8 mouse cellular contexts compared by ENCODE assay signal in genomic region chr2:152415287-152415686, GRCm38 (mm10). TPM values are rescaled to one million over a fixed set of nuclear protein-coding genes. Genes with fewer than 3 reads are reported as not detected.
DNase-seq lines count a peak whose midpoint lies in the region; ATAC-seq and TF ChIP-seq lines count a peak whose summit lies in the region.

TSS of gene 6820408C15Rik (plus strand) at chr2:152415587.

- WGBS in cerebellum, adult 2 months: 22% methylated on average over 4 of the region's 4 CpGs
- 17% methylated on average over 4 of the region's 4 CpGs for WGBS in limb, embryonic 13.5 days
- WGBS in stomach, embryonic 15.5 days: 24% methylated on average over 4 of the region's 4 CpGs

- ATAC-seq in megakaryocyte, adult 5-6 weeks (ENCODE audit: poor library complexity, severe bottlenecking): no peak
- no peak for ATAC-seq in limb, embryonic 13.5 days (ENCODE audit: low FRiP score, low read depth)
- no peak for ATAC-seq in stomach, embryonic 15.5 days (ENCODE audit: insufficient read depth, low FRiP score, low read depth)

- TF ChIP-seq CTCF in cerebellum, adult 2 months (IDR thresholded peaks at IDR 0.05; ENCODE audit: borderline replicate concordance, insufficient read depth, low read depth, low read length): no peak

- peak within 1 kb of the TSS; percentile 98 for H3K9ac ChIP-seq in limb, embryonic 13.5 days
- H3K9ac ChIP-seq in stomach, embryonic 15.5 days: peak within 1 kb of the TSS; percentile 83

- H3K4me1 ChIP-seq in cerebellum, adult 2 months (ENCODE audit: control insufficient read depth, insufficient read depth, low read length): peaks cover 18% of the 10 kb centered on the region
- H3K4me1 ChIP-seq in megakaryocyte, embryonic 14.5 days: peaks cover 34% of the 10 kb centered on the region
- peaks cover 36% of the 10 kb centered on the region for H3K4me1 ChIP-seq in limb, embryonic 13.5 days
- peaks cover 17% of the 10 kb centered on the region for H3K4me1 ChIP-seq in stomach, embryonic 15.5 days

- H3K4me3 ChIP-seq in cerebellum, adult 2 months (replicated peaks; ENCODE audit: insufficient read depth, low read depth, low read length): peak within 1 kb of the TSS; percentile 61
- peak within 1 kb of the TSS; percentile 94 for H3K4me3 ChIP-seq in megakaryocyte, embryonic 14.5 days (replicated peaks)
- H3K4me3 ChIP-seq in limb, embryonic 13.5 days: peak within 1 kb of the TSS; percentile 89
- peak within 1 kb of the TSS; percentile 72 for H3K4me3 ChIP-seq in stomach, embryonic 15.5 days (replicated peaks)

- peak within 1 kb of the TSS; percentile 96 for H3K27ac ChIP-seq in cerebellum, adult 2 months (ENCODE audit: insufficient read depth, low read length)
- H3K27ac ChIP-seq in limb, embryonic 13.5 days: peak within 1 kb of the TSS; percentile 96
- H3K27ac ChIP-seq in stomach, embryonic 15.5 days: peak within 1 kb of the TSS; percentile 96

- H3K9me3 ChIP-seq in megakaryocyte, embryonic 14.5 days: peaks cover 66% of the 10 kb centered on the region
- H3K9me3 ChIP-seq in limb, embryonic 13.5 days: peaks cover 12% of the 10 kb centered on the region
- H3K9me3 ChIP-seq in stomach, embryonic 15.5 days: no peaks in the 10 kb centered on the region

- peaks cover 26% of the 10 kb centered on the region for H3K36me3 ChIP-seq in megakaryocyte, embryonic 14.5 days (replicated peaks; ENCODE audit: low read length)
- H3K36me3 ChIP-seq in limb, embryonic 13.5 days: peaks cover 4% of the 10 kb centered on the region; the same call in 1 of the 2 replicates
- H3K36me3 ChIP-seq in stomach, embryonic 15.5 days: no peaks in the 10 kb centered on the region

- no peak for TF ChIP-seq POLR2A in cerebellum, adult 2 months (IDR thresholded peaks at IDR 0.05; ENCODE audit: borderline replicate concordance, insufficient read depth, low read length)

- no peak for DNase-seq in cerebellum, adult 2 months
- no peak for DNase-seq in cerebellum, postnatal 14 days
- no peak for DNase-seq in adrenal gland, adult 18-20 months (ENCODE audit: low spot score in 2 of 2)
- no peak for DNase-seq in gastrocnemius, adult 18-20 months (ENCODE audit: low spot score)

- H3K4me2 ChIP-seq in limb, embryonic 13.5 days (replicated peaks): peak within 1 kb of the TSS; percentile 93
- H3K4me2 ChIP-seq in stomach, embryonic 15.5 days: peak within 1 kb of the TSS; percentile 74

- H3K27me3 ChIP-seq in cerebellum, adult 2 months (ENCODE audit: control insufficient read depth, insufficient read depth, low read length): no peaks in the 10 kb centered on the region; the same call in 1 of the 2 replicates
- peaks cover 23% of the 10 kb centered on the region for H3K27me3 ChIP-seq in megakaryocyte, embryonic 14.5 days (replicated peaks)
- H3K27me3 ChIP-seq in limb, embryonic 13.5 days: no peaks in the 10 kb centered on the region
- no peaks in the 10 kb centered on the region for H3K27me3 ChIP-seq in stomach, embryonic 15.5 days (replicated peaks)

RNA-seq across cellular contexts. Expression of gene 6820408C15Rik, which starts in this region (rescaled TPM):
- 2.6 and 3.9 TPM in 2 replicates for polyA plus RNA-seq in cerebellum, adult 2 months (2012; rRNA removed)
- polyA plus RNA-seq in megakaryocyte, embryonic 14.5 days (2012; ENCODE audit: insufficient read depth, low replicate concordance): not detected in 2 replicates
- total RNA-seq in megakaryocyte, adult 5-6 weeks (2015): not detected in 2 replicates
- not detected in 2 replicates for total RNA-seq in megakaryocyte, adult 5-6 weeks (2017)
- polyA plus RNA-seq in limb, embryonic 13.5 days (2015; fragmentation: Nextera tagmentation; extraction: Ambion mirVana): 0.18 and 0.19 TPM in 2 replicates
- polyA plus RNA-seq in stomach, embryonic 15.5 days (2015; fragmentation: Nextera tagmentation; extraction: Ambion mirVana): 0.52 and 0.85 TPM in 2 replicates
- under 1 TPM; 0.36 to 0.74 TPM for total RNA-seq in adrenal gland, adult 18-20 months (2021)
- not detected for total RNA-seq in gastrocnemius, adult 18-20 months (2021)
